9 mouse cellular contexts compared by ENCODE assay signal in the genomic region with DNA sequence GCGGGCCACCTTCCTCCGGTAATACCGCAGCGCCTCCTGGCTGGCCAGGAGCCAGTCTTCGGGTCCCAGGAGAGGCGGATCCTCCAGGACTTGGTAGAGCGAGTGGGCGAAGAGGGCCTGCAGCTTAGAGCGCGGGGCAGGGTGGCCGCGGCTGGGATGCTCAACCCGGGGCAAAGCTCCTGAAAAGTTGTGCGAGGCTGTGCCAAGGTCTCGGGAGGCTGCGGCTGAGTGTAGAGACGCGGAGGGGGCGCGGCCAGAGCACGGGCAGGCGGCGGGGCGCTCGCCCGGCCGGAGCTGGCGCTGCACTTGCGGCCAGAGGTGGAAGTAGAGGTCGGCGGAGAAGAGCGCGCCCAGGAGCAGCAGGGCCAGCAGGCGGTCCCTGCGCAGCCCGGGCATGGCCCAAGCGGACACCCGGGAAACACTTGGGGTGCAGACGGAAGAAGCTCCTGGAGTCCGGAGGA. TPM values are rescaled to one million over a fixed set of nuclear protein-coding genes. Genes with fewer than 3 reads are reported as not detected.
A peak's percentile ranks its signal among the peaks of the same experiment; 100 is the strongest.
DNase-seq lines count a peak whose midpoint lies in the region; ATAC-seq and TF ChIP-seq lines count a peak whose summit lies in the region.
"Had no signal": no experiment of that assay in that cellular context is flagged by ENCODE, and none has a peak within 500 bp of the region (broad histone marks: within the 10 kb centered on the region; RNA-seq: fewer than 3 reads in every experiment).

No protein-coding gene starts in this region.

- H3K4me1 ChIP-seq in erythroblast, embryonic 14.5 days (ENCODE audit: control insufficient read depth) = no peaks in the 10 kb centered on the region
- H3K4me1 ChIP-seq in intestine, postnatal 0 days (replicated peaks; ENCODE audit: control insufficient read depth, insufficient read depth, low read length) = 0 out of 2 replicates have a peak, but pooled peaks cover 7% of the 10 kb centered on the region
- H3K4me1 ChIP-seq in lung, embryonic 14.5 days (ENCODE audit: insufficient read depth) = peaks cover 23% of the 10 kb centered on the region

- peak; percentile 63 for TF ChIP-seq CTCF in intestine, postnatal 0 days (IDR thresholded peaks at IDR 0.05; ENCODE audit: low read depth)
- TF ChIP-seq CTCF in lung, embryonic 14.5 days (IDR thresholded peaks at IDR 0.05; ENCODE audit: low read depth) = no peak

- DNase-seq in adrenal gland, postnatal 36 days = peak; percentile 72 to 75
- peak; percentile 46 for DNase-seq in gastrocnemius, postnatal 25 days
- DNase-seq in lung, embryonic 14.5 days = peak; percentile 57
- peak; percentile 63 for DNase-seq in ovary, postnatal 36 days (ENCODE audit: low spot score)
- DNase-seq in B cell, adult 2 months = no peak

- H3K27me3 ChIP-seq in erythroblast, embryonic 14.5 days (ENCODE audit: control insufficient read depth) = peaks cover 23% of the 10 kb centered on the region
- H3K27me3 ChIP-seq in intestine, postnatal 0 days (replicated peaks; ENCODE audit: control insufficient read depth, insufficient read depth, low read length) = no peaks in the 10 kb centered on the region
- no peaks in the 10 kb centered on the region; the same call in 1 of the 2 replicates for H3K27me3 ChIP-seq in lung, embryonic 14.5 days (ENCODE audit: insufficient read depth, low read length)

- H3K9me3 ChIP-seq in erythroblast, embryonic 14.5 days (ENCODE audit: control insufficient read depth, low read length) = no peaks in the 10 kb centered on the region
- H3K9me3 ChIP-seq in intestine, postnatal 0 days (ENCODE audit: control insufficient read depth) = no peaks in the 10 kb centered on the region
- no peaks in the 10 kb centered on the region for H3K9me3 ChIP-seq in lung, embryonic 14.5 days (ENCODE audit: low read depth, low read length)

- ATAC-seq in erythroblast, adult 5-6 weeks (replicated peaks; ENCODE audit: low FRiP score, poor library complexity, severe bottlenecking) = no peak
- peak; percentile 74 for ATAC-seq in intestine, postnatal 0 days
- peak; percentile 74 for ATAC-seq in lung, embryonic 14.5 days (ENCODE audit: insufficient read depth)

- H3K9ac ChIP-seq in intestine, postnatal 0 days (ENCODE audit: low read depth, low read length) = peak overlapping the region; percentile 53
- H3K9ac ChIP-seq in lung, embryonic 14.5 days = peak overlapping the region; percentile 49

- H3K36me3 ChIP-seq in erythroblast, embryonic 14.5 days (ENCODE audit: control insufficient read depth) = no peaks in the 10 kb centered on the region
- no peaks in the 10 kb centered on the region for H3K36me3 ChIP-seq in intestine, postnatal 0 days (ENCODE audit: control insufficient read depth, insufficient read depth)
- no peaks in the 10 kb centered on the region for H3K36me3 ChIP-seq in lung, embryonic 14.5 days (ENCODE audit: insufficient read depth)
- H3K36me3 ChIP-seq: G1E had no signal

- peak overlapping the region; percentile 60 for H3K27ac ChIP-seq in intestine, postnatal 0 days (ENCODE audit: low read depth, low read length)
- H3K27ac ChIP-seq in lung, embryonic 14.5 days (ENCODE audit: low read depth) = peak overlapping the region; percentile 58; the same call in 1 of the 2 replicates

- H3K4me3 ChIP-seq in erythroblast, embryonic 14.5 days (replicated peaks) = peak overlapping the region; percentile 53
- H3K4me3 ChIP-seq in intestine, postnatal 0 days (ENCODE audit: low read depth, low read length) = peak overlapping the region; percentile 54
- H3K4me3 ChIP-seq in lung, embryonic 14.5 days (ENCODE audit: low read depth, low read length) = peak overlapping the region; percentile 51

- peak overlapping the region; percentile 93 for H3K4me2 ChIP-seq in intestine, postnatal 0 days (replicated peaks; ENCODE audit: low read depth)
- peak overlapping the region; percentile 97 for H3K4me2 ChIP-seq in lung, embryonic 14.5 days

- WGBS in intestine, postnatal 0 days = 1% methylated on average over 40 of the region's 40 CpGs
- under 1% methylated on average over 40 of the region's 40 CpGs for WGBS in lung, embryonic 14.5 days

RNA-seq across cellular contexts. Expression of gene Fam20a, which starts 0.7 kb away (rescaled TPM):
- not detected in 2 replicates for polyA plus RNA-seq in erythroblast, embryonic 14.5 days (2012)
- total RNA-seq in erythroblast, adult 5-6 weeks (2015; ENCODE audit: low replicate concordance) = not detected in 2 replicates
- not detected in 2 replicates for total RNA-seq in erythroblast, adult 5-6 weeks (2017; ENCODE audit: low replicate concordance)
- total RNA-seq in adrenal gland, postnatal 36 days (2021) = 1 to 10 TPM; 2.2 to 4.1 TPM
- total RNA-seq in gastrocnemius, postnatal 25 days (2021) = 1 to 10 TPM; 2.1 to 3.0 TPM
- 2.5 TPM in 2 replicates for polyA plus RNA-seq in intestine, postnatal 0 days (2015; fragmentation: Nextera tagmentation; extraction: Ambion mirVana)
- polyA plus RNA-seq in lung, embryonic 14.5 days (2014; fragmentation: Nextera tagmentation; extraction: Ambion mirVana) = 3.0 and 3.5 TPM in 2 replicates
- polyA plus RNA-seq: G1E had no signal

Comparison
In these comparisons a context has a peak if more than half of its experiments do, and no peak if none do; other contexts are left out.
1. DNase-seq: peak in adrenal gland, postnatal 36 days (2 of 2), gastrocnemius, postnatal 25 days (single experiment), lung, embryonic 14.5 days (single experiment) and ovary, postnatal 36 days (single experiment); none in B cell, adult 2 months (0 of 2).
2. Peak in every context shown above with its lines, with median percentiles within 50 percentile points of each other: H3K4me3 ChIP-seq.